Mouse (Mus musculus): Measurements from ENCODE around the gene Tmem9. TPM values are rescaled to one million over a fixed set of nuclear protein-coding genes. Genes with fewer than 3 reads are reported as not detected.

Tmem9 gene
- polyA plus RNA-seq, 1 experiment: 77.4 TPM

DNA sequence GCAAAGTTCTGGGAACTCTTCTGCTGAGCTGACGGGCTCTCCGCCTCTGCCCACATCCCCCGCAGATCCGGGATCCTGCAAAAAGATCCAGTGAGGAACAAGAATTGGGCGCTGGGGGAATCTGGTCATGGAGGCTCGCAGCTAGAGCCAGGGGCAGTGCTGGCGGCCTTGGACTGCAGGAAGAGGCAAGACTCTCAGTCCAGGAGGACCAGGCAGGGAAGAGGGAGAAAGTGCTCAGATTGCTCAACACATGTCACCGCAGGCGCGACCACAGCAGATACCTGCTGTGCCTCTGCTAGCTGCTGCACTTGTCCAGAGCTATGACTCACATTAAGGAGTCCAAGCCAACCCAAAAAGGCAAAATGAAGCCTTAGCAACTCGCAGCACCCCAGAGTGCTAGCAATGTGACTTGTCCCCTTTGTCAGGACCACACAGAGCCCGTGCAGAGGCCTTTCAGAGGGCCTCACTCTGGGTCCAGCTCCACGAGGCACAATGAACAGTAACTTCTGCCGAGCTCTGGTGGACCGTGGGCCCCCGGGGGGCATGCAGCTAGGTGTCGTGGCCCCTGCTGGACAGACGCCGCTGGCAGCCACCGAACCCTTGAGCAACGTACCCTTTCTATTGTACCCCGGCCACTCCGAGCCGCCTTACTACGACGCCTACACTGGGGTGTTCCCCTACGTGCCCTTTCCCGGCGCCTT is 42.5 kb downstream of the Tmem9 start, which contains the start of gene Ascl5:
Gene Ascl5, plus strand, starts transcription at position 493 of the 701 bp plus-strand sequence.
- no peak for TF ChIP-seq CTCF (IDR thresholded peaks at IDR 0.05; ENCODE audit: borderline replicate concordance, insufficient read depth, low read length)
- TF ChIP-seq POLR2A (IDR thresholded peaks at IDR 0.05; ENCODE audit: low read depth, low read length): no peak
- no peak within 1 kb of the TSS for H3K4me3 ChIP-seq (ENCODE audit: insufficient read depth, low read length)

DNA sequence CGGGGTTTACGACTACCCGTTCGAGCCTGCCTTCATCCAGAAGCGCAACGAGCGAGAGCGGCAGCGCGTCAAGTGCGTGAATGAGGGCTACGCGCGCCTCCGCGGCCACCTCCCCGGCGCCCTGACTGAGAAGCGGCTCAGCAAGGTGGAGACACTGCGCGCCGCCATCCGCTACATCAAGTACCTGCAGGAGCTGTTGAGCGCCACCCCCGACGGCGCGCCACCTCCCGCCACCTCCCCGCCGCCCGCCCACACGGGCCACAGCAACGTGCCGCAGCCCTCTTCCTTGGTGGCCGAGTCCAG is 43.0 kb downstream of the Tmem9 start:
- TF ChIP-seq CTCF (IDR thresholded peaks at IDR 0.05; ENCODE audit: borderline replicate concordance, insufficient read depth, low read length) (no peak), POLR2A (IDR thresholded peaks at IDR 0.05; ENCODE audit: low read depth, low read length) (no peak)
- Histone ChIP-seq H3K4me3 (ENCODE audit: insufficient read depth, low read length) (no peak overlapping the region), H3K27ac (ENCODE audit: insufficient read depth, low read length) (no peak overlapping the region), H3K4me1 (ENCODE audit: control insufficient read depth, insufficient read depth, low read length) (peaks cover 2% of the 10 kb centered on the region; the same call in 1 of the 2 replicates)

More for the DNA sequence above, 42.5 kb downstream of the Tmem9 start, which contains the start of gene Ascl5:
- Histone ChIP-seq H3K27ac (ENCODE audit: insufficient read depth, low read length) (no peak within 1 kb of the TSS), H3K4me1 (ENCODE audit: control insufficient read depth, insufficient read depth, low read length) (peaks cover 2% of the 10 kb centered on the region; the same call in 1 of the 2 replicates)

DNA sequence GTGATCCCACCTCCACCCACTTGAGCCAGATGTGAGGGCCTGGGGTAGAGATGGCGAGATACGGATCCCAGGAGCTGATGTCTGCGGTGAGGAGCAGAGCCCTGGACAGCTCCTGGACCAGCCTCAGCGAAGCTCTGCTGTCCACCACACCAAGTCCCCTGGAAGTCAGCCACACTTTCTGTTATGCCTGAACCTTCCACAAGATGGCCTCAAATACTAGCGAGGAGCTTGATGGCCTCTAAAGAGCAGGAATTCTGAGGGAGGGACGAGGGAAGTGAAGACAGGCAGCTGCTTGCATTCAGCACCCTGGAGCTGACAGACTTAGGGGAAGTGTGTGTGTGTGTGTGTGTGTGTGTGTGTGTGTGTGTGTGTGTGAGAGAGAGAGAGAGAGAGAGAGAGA is 43.5 kb downstream of the Tmem9 start:
- TF ChIP-seq CTCF (IDR thresholded peaks at IDR 0.05; ENCODE audit: borderline replicate concordance, insufficient read depth, low read length): peak; percentile 44; the same call in 1 of the 2 replicates
- TF ChIP-seq POLR2A (IDR thresholded peaks at IDR 0.05; ENCODE audit: low read depth, low read length): no peak
- Histone ChIP-seq H3K27ac (ENCODE audit: insufficient read depth, low read length) (no peak overlapping the region), H3K4me3 (ENCODE audit: insufficient read depth, low read length) (no peak overlapping the region), H3K4me1 (ENCODE audit: control insufficient read depth, insufficient read depth, low read length) (peaks cover 2% of the 10 kb centered on the region; the same call in 1 of the 2 replicates)

DNA sequence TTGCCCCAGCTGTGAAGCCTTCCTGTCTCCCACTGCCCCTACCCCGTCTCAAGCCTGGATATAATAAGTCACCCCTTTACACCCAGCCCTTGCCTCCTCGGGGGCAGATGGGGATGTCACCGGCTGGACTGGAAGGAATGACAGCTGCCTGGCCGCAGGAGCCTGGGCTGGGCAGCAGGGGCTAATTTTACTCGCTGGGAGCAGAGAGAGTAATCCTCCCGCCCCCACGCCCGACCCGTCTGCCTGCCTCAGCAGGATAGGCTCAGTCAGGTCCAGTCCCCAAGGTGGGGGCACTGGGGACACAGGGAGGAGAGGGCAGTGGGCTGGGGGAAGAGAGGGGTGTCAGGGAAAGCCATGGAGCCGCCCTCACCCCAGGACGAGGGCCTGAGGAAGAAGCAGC is 44.6 kb downstream of the Tmem9 start, which contains the start of gene Cacna1s:
Gene Cacna1s, plus strand, starts transcription at position 204 of the 400 bp plus-strand sequence.
- Histone ChIP-seq H3K4me3 (ENCODE audit: insufficient read depth, low read length) (no peak within 1 kb of the TSS), H3K27ac (ENCODE audit: insufficient read depth, low read length) (no peak within 1 kb of the TSS)
- TF ChIP-seq CTCF (IDR thresholded peaks at IDR 0.05; ENCODE audit: borderline replicate concordance, insufficient read depth, low read length) (no peak), POLR2A (IDR thresholded peaks at IDR 0.05; ENCODE audit: low read depth, low read length) (no peak)

DNA sequence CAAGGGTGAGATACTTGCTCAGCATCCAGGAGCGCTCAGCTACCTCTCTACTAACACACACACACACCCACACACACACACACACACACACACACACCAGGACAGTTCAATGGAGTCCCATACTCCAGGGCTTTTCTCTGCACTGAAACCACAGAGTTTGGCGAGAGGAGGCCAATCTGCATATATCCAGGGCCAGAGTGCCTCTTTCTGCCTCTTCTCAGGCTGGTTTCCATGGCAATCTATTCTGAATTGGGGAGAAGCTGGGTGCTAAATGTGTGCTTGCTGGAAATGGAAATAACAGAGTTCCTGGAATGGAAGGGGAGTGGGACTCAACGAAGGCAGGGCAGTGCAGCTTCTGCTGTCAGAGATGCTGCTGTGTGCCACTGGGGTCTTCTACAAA is 47.8 kb downstream of the Tmem9 start:
- Histone ChIP-seq H3K4me1 (ENCODE audit: control insufficient read depth, insufficient read depth, low read length) (peaks cover under 1% of the 10 kb centered on the region; the same call in 1 of the 2 replicates), H3K4me3 (ENCODE audit: insufficient read depth, low read length) (no peak overlapping the region), H3K27ac (ENCODE audit: insufficient read depth, low read length) (no peak overlapping the region)
- TF ChIP-seq CTCF (IDR thresholded peaks at IDR 0.05; ENCODE audit: borderline replicate concordance, insufficient read depth, low read length): no peak
- TF ChIP-seq POLR2A (IDR thresholded peaks at IDR 0.05; ENCODE audit: low read depth, low read length): no peak

More for the DNA sequence above, 44.6 kb downstream of the Tmem9 start, which contains the start of gene Cacna1s:
- peaks cover 2% of the 10 kb centered on the region; the same call in 1 of the 2 replicates for H3K4me1 ChIP-seq (ENCODE audit: control insufficient read depth, insufficient read depth, low read length)

DNA sequence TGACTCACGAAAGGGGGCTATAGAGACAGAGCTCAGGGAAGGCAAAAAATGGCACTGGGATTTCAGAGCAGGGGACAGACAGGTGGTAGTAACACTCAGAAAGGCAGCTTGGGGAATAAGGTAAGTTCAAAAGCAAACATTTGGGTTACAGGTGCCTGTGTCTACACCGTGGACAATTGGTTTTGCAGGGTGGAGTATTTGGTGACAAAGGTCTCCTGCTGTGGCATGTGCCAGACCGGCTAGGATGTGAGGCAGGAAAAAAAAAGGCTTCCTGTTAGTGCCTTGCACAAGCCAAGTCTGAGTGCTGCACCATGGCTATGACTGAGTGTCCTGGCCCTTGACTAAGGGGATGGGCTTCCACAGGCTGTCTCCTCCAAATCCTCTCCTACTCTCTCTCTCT is 50.6 kb downstream of the Tmem9 start:
- Histone ChIP-seq H3K4me1 (ENCODE audit: control insufficient read depth, insufficient read depth, low read length) (no peaks in the 10 kb centered on the region), H3K4me3 (ENCODE audit: insufficient read depth, low read length) (no peak overlapping the region), H3K27ac (ENCODE audit: insufficient read depth, low read length) (no peak overlapping the region)
- TF ChIP-seq POLR2A (IDR thresholded peaks at IDR 0.05; ENCODE audit: low read depth, low read length) (no peak), CTCF (IDR thresholded peaks at IDR 0.05; ENCODE audit: borderline replicate concordance, insufficient read depth, low read length) (no peak)

- TF ChIP-seq CTCF (IDR thresholded peaks at IDR 0.05; ENCODE audit: borderline replicate concordance, insufficient read depth, low read length) (no peak), POLR2A (IDR thresholded peaks at IDR 0.05; ENCODE audit: low read depth, low read length) (no peak)
- H3K27ac ChIP-seq (ENCODE audit: insufficient read depth, low read length): no peak overlapping the region
- H3K4me1 ChIP-seq (ENCODE audit: control insufficient read depth, insufficient read depth, low read length): no peaks in the 10 kb centered on the region
- no peak overlapping the region for H3K4me3 ChIP-seq (ENCODE audit: insufficient read depth, low read length)
Measured at GRCm38 (mm10) chr1:136061041-136061789, 53.3 kb downstream of the Tmem9 start.

- Histone ChIP-seq H3K27ac (ENCODE audit: insufficient read depth, low read length) (no peak overlapping the region), H3K4me1 (ENCODE audit: control insufficient read depth, insufficient read depth, low read length) (no peaks in the 10 kb centered on the region), H3K4me3 (ENCODE audit: insufficient read depth, low read length) (no peak overlapping the region)
- TF ChIP-seq CTCF (IDR thresholded peaks at IDR 0.05; ENCODE audit: borderline replicate concordance, insufficient read depth, low read length) (no peak), POLR2A (IDR thresholded peaks at IDR 0.05; ENCODE audit: low read depth, low read length) (no peak)
Measured at GRCm38 (mm10) chr1:136061790-136062141, 53.8 kb downstream of the Tmem9 start.

DNA sequence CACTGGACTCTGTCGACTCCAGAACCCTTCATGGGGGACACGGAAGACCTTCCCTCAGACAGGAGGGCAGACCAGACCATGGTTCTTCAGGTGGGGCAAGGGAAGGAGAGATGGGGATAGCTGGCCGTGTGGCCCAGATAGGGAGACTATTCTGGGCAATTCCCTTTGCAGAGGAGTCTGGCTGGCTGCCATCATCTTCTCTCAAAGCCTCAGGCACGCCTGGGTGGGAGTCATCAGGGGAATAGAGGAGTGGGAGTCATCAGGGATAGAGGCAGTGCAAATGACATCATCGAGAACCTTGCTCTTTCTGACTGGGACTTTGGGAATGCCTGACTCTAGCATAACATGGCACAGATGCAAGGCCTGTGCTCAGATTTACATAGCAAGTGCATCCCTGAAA is 56.0 kb downstream of the Tmem9 start:
- Histone ChIP-seq H3K4me1 (ENCODE audit: control insufficient read depth, insufficient read depth, low read length) (no peaks in the 10 kb centered on the region), H3K27ac (ENCODE audit: insufficient read depth, low read length) (no peak overlapping the region), H3K4me3 (ENCODE audit: insufficient read depth, low read length) (no peak overlapping the region)
- no peak for TF ChIP-seq CTCF (IDR thresholded peaks at IDR 0.05; ENCODE audit: borderline replicate concordance, insufficient read depth, low read length)
- no peak for TF ChIP-seq POLR2A (IDR thresholded peaks at IDR 0.05; ENCODE audit: low read depth, low read length)

DNA sequence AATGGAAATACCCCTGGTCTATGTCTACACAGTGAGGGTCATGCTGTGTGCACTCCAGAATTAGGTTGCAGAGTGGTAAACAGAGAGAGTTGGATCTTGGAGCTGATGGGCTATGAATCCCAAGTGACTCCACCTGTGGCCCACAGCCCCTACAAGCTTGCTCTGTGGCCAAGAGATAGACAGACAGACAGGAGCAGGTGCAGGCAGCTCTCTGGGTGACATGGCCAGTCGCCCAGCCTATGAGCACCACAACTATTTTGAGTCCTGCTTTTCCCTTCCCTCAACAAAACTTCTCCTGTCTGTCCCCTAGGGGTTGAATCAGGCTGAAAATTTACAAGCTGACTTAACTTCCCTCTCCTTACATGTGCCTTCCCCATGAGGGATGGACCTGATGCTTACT is 58.7 kb downstream of the Tmem9 start:
- no peak for TF ChIP-seq CTCF (IDR thresholded peaks at IDR 0.05; ENCODE audit: borderline replicate concordance, insufficient read depth, low read length)
- no peak for TF ChIP-seq POLR2A (IDR thresholded peaks at IDR 0.05; ENCODE audit: low read depth, low read length)
- H3K27ac ChIP-seq (ENCODE audit: insufficient read depth, low read length): no peak overlapping the region
- H3K4me3 ChIP-seq (ENCODE audit: insufficient read depth, low read length): no peak overlapping the region
- no peaks in the 10 kb centered on the region for H3K4me1 ChIP-seq (ENCODE audit: control insufficient read depth, insufficient read depth, low read length)

Data from embryonic fibroblast, embryonic 13.5 days (primary cell).